Mouse (Mus musculus): ENCODE data around the gene Mterf2.

GRCm38 (mm10) chr10:85146282-85146681, 18.5 kb upstream of the Mterf2 start:
- no peak for TF ChIP-seq GATA1 (IDR thresholded peaks at IDR 0.05; ENCODE audit: borderline replicate concordance, low read length)
- no peak for TF ChIP-seq FLI1 (IDR thresholded peaks at IDR 0.05; ENCODE audit: low read length)
